Mouse (Mus musculus): Measurements from ENCODE around the gene Cntn2. TPM values are rescaled to one million over a fixed set of nuclear protein-coding genes. Genes with fewer than 3 reads are reported as not detected.
"Not testable (repeated sequence)": the region's sequence is repeated elsewhere in the genome, so short reads cannot be mapped to it uniquely, and the experiment has no call there.

Gene Cntn2
- polyA plus RNA-seq, 1 experiment: 55.8 TPM

DNA sequence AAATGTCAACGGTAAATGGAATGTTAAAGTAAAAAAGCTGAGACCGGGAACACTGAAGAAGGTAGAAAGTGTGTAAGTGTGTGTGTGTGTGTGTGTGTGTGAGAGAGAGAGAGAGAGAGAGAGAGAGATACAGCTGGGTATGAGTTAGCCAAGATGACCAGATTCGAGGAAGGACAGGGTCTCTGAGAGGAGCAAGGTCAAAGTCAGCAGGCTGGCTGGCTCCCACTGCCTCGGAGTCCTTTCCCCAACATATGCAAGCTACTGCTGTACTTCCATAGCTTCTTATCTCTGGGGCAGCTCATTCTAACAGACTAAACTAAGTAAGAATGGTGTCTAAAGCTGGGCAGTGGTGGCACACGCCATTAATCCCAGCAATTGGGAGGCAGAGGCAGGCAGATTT lies 71.6 kb downstream of the Cntn2 start:
- H3K27ac ChIP-seq (ENCODE audit: insufficient read depth, low read length): no peak overlapping the region
- no peak overlapping the region for H3K4me3 ChIP-seq (ENCODE audit: insufficient read depth, low read length)
- TF ChIP-seq CTCF (IDR thresholded peaks at IDR 0.05; ENCODE audit: extremely low read depth, insufficient read depth, low read length): no peak
- no peak for TF ChIP-seq POLR2A (IDR thresholded peaks at IDR 0.05; ENCODE audit: extremely low read depth, insufficient read depth, low read length)
- no peaks in the 10 kb centered on the region for H3K4me1 ChIP-seq (ENCODE audit: control insufficient read depth, insufficient read depth, low read length)

DNA sequence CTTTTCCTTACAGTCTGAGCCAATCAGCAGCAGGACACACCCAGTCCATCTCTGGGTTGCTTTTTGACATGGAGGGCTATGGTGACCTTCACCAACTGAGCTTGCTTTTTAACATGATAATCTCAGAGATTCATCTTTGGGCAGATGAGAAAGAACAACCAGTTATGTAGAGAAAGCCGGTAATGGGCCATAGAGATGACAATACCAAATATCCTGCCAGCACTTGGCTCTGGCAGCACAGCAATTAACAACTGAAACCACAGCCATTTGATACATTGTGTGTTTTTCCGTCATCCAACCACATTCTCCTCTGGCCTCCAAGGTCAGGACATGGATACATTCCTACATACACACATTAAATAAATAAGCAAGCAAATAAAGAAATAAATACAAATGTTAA lies 72.0 kb downstream of the Cntn2 start:
- H3K4me1 ChIP-seq (ENCODE audit: control insufficient read depth, insufficient read depth, low read length): no peaks in the 10 kb centered on the region
- no peak overlapping the region for H3K4me3 ChIP-seq (ENCODE audit: insufficient read depth, low read length)
- TF ChIP-seq CTCF (IDR thresholded peaks at IDR 0.05; ENCODE audit: extremely low read depth, insufficient read depth, low read length) (no peak), POLR2A (IDR thresholded peaks at IDR 0.05; ENCODE audit: extremely low read depth, insufficient read depth, low read length) (no peak)
- no peak overlapping the region for H3K27ac ChIP-seq (ENCODE audit: insufficient read depth, low read length)

DNA sequence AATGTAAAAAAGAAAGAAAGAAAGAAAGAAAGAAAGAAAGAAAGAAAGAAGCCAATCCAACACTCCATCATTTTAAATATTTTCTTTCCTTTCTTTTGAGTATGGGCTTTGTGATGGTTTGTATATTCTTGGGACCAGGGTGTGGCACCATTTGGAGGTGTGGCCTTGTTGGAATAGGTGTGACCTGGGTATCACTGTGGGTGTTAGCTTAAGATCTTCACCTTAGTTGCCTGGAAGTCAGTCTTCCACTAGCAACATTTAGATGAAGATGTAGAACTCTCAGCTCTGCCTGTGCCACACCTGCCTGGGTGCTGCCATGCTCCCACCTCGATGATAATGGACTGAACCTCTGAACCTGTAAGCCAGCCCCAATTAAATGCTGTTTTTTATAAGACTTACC lies 73.0 kb downstream of the Cntn2 start:
- not testable (repeated sequence) for H3K4me3 ChIP-seq (ENCODE audit: insufficient read depth, low read length); H3K27ac ChIP-seq (ENCODE audit: insufficient read depth, low read length); H3K4me1 ChIP-seq (ENCODE audit: control insufficient read depth, insufficient read depth, low read length)

DNA sequence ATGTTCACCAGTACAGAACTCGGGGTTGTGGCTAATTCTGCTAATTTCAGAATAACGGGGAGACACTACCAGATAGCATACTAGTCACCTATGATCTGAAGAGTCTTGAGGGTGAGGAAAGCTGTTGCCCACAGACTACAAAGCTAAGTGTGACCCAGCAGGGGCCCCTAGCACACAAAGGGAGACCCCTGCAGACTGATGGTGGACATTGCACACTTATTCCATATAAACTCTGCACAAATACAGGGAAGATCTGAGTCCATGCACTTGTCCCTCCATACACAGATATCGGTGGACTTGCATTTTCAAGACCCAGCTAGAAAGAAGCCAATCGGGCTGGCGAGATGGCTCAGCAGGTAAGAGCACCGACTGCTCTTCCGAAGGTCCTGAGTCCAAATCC lies 73.5 kb downstream of the Cntn2 start:
- Histone ChIP-seq H3K27ac (ENCODE audit: insufficient read depth, low read length) (no peak overlapping the region), H3K4me3 (ENCODE audit: insufficient read depth, low read length) (no peak overlapping the region), H3K4me1 (ENCODE audit: control insufficient read depth, insufficient read depth, low read length) (no peaks in the 10 kb centered on the region)
- TF ChIP-seq POLR2A (IDR thresholded peaks at IDR 0.05; ENCODE audit: extremely low read depth, insufficient read depth, low read length) (no peak), CTCF (IDR thresholded peaks at IDR 0.05; ENCODE audit: extremely low read depth, insufficient read depth, low read length) (no peak)

DNA sequence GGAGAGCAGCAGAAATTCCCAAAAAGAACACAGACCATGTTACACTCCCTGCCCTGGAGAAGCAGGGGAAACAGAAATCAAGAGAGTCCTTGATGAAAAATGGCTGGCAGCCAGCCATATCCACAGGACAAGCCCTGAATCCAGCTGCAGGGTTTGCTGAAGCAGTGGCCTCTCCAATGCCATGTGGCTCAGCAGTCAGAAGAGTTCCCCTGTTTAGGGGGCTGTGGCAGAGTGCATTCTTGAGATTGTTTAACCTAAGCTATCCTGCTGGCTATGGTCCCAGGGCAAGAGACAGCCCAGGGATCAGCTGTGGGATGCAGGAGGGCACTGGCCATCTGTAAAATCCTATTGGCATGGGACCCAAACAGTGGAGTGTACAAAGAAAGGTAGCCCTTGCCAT lies 74.1 kb downstream of the Cntn2 start:
- Histone ChIP-seq H3K27ac (ENCODE audit: insufficient read depth, low read length) (no peak overlapping the region), H3K4me3 (ENCODE audit: insufficient read depth, low read length) (no peak overlapping the region), H3K4me1 (ENCODE audit: control insufficient read depth, insufficient read depth, low read length) (no peaks in the 10 kb centered on the region)
- TF ChIP-seq CTCF (IDR thresholded peaks at IDR 0.05; ENCODE audit: extremely low read depth, insufficient read depth, low read length) (no peak), POLR2A (IDR thresholded peaks at IDR 0.05; ENCODE audit: extremely low read depth, insufficient read depth, low read length) (no peak)

DNA sequence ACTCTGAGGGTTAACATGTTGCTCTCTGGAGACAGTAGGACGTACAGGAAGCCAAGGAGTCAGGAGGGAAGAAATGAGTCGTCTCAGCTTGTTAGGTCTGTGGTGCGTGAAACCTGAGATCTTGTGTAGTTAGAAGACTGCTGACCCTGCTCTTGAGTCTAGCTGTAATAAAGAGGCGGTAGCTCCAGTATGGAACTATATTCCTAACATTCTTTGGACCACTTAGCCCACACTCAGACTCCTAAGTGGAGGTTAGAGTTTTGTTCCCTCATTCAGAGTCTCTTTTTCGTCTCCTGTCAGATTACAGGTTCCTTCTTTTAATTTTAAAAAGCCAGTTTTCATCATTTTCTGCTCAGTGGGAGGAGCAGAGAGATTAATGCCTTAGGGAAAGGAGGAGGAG lies 78.4 kb downstream of the Cntn2 start:
- TF ChIP-seq POLR2A (IDR thresholded peaks at IDR 0.05; ENCODE audit: extremely low read depth, insufficient read depth, low read length) (no peak), CTCF (IDR thresholded peaks at IDR 0.05; ENCODE audit: extremely low read depth, insufficient read depth, low read length) (no peak)
- H3K4me1 ChIP-seq (ENCODE audit: control insufficient read depth, insufficient read depth, low read length): no peaks in the 10 kb centered on the region

More for the DNA sequence above, 78.4 kb downstream of the Cntn2 start:
- Histone ChIP-seq H3K4me3 (ENCODE audit: insufficient read depth, low read length) (no peak overlapping the region), H3K27ac (ENCODE audit: insufficient read depth, low read length) (no peak overlapping the region)

Other genes starting within 250 kb of the Cntn2 start
- 8.7 and 9.4 TPM in 2 replicates for gene Klhdc8a, start 244.6 kb downstream of the Cntn2 start, polyA plus RNA-seq (2012; rRNA removed)
- 1.1 TPM in 2 replicates for gene Nuak2, start 227.1 kb downstream of the Cntn2 start, polyA plus RNA-seq (2012; rRNA removed)
- 124 and 135 TPM in 2 replicates for gene Tmcc2, start 152.0 kb downstream of the Cntn2 start, polyA plus RNA-seq (2012; rRNA removed)
- gene Dstyk, start 125.7 kb downstream of the Cntn2 start, polyA plus RNA-seq (2012; rRNA removed): 24.0 TPM in 2 replicates
- gene Rbbp5, start 65.9 kb downstream of the Cntn2 start, polyA plus RNA-seq (2012; rRNA removed): 53.8 and 54.1 TPM in 2 replicates
- 5.4 and 5.8 TPM in 2 replicates for gene Tmem81, start 37.0 kb downstream of the Cntn2 start, polyA plus RNA-seq (2012; rRNA removed)
- gene Nfasc, start 198.5 kb upstream of the Cntn2 start, polyA plus RNA-seq (2012; rRNA removed): 96.2 and 109 TPM in 2 replicates